Mouse (Mus musculus): ENCODE data around the gene Lipk.

Lipk gene

GRCm38 (mm10) chr19:34008002-34008401 is at the start of gene Lipk:
Lipk (plus strand) TSS chr19:34008290.
- DNase-seq (ENCODE audit: low spot score in 2 of 2): no peak

GRCm38 (mm10) chr19:33960887-33961286 is 47.2 kb upstream of the Lipk start, which contains the start of gene Lipf:
Lipf (plus strand) TSS chr19:33961187.
- DNase-seq (ENCODE audit: low spot score in 2 of 2): no peak

GRCm38 (mm10) chr19:33979007-33979406 is 29.1 kb upstream of the Lipk start:
- no peak for DNase-seq (ENCODE audit: low spot score in 2 of 2)

GRCm38 (mm10) chr19:33983043-33983442 is 25.0 kb upstream of the Lipk start:
- no peak for DNase-seq (ENCODE audit: low spot score in 2 of 2)

- DNase-seq (ENCODE audit: low spot score in 2 of 2): no peak
Measured at GRCm38 (mm10) chr19:34021440-34022172, 13.5 kb downstream of the Lipk start.

GRCm38 (mm10) chr19:34022759-34023158 is 14.7 kb downstream of the Lipk start:
- DNase-seq (ENCODE audit: low spot score in 2 of 2): no peak

- DNase-seq (ENCODE audit: low spot score in 2 of 2): no peak
Measured at GRCm38 (mm10) chr19:34039731-34040130, 31.6 kb downstream of the Lipk start.

- no peak for DNase-seq (ENCODE audit: low spot score in 2 of 2)
Measured at GRCm38 (mm10) chr19:34043008-34043407, 34.9 kb downstream of the Lipk start.

- peak in 1 of 2 experiments; percentile 8 for DNase-seq (ENCODE audit: low spot score in 2 of 2)
Measured at GRCm38 (mm10) chr19:34049371-34050039, 41.4 kb downstream of the Lipk start.

GRCm38 (mm10) chr19:34051502-34051901 is 43.4 kb downstream of the Lipk start:
- no peak for DNase-seq (ENCODE audit: low spot score in 2 of 2)

GRCm38 (mm10) chr19:34063547-34063946 is 55.5 kb downstream of the Lipk start:
- no peak for DNase-seq (ENCODE audit: low spot score in 2 of 2)

- DNase-seq (ENCODE audit: low spot score in 2 of 2): no peak
Measured at GRCm38 (mm10) chr19:34064059-34064458, 56.0 kb downstream of the Lipk start.

GRCm38 (mm10) chr19:34066779-34067472 is 58.8 kb downstream of the Lipk start, which contains the start of gene Lipn:
Lipn (plus strand) TSS chr19:34067358.
- DNase-seq (ENCODE audit: low spot score in 2 of 2): no peak

- no peak for DNase-seq (ENCODE audit: low spot score in 2 of 2)
Measured at GRCm38 (mm10) chr19:34074239-34074638, 66.1 kb downstream of the Lipk start.

GRCm38 (mm10) chr19:34078130-34078529 is 70.0 kb downstream of the Lipk start:
- no peak for DNase-seq (ENCODE audit: low spot score in 2 of 2)

- DNase-seq (ENCODE audit: low spot score in 2 of 2): no peak
Measured at GRCm38 (mm10) chr19:34089011-34089680, 81.1 kb downstream of the Lipk start.

GRCm38 (mm10) chr19:34095381-34095780 is 87.3 kb downstream of the Lipk start:
- no peak for DNase-seq (ENCODE audit: low spot score in 2 of 2)

- no peak for DNase-seq (ENCODE audit: low spot score in 2 of 2)
Measured at GRCm38 (mm10) chr19:34096228-34096627, 88.1 kb downstream of the Lipk start.

Data from heart, adult 9 months (tissue).